Mouse (Mus musculus) midbrain, embryonic 14.5 days (tissue): ENCODE results near the gene 4930522L14Rik. TPM values are rescaled to one million over a fixed set of nuclear protein-coding genes. Genes with fewer than 3 reads are reported as not detected.
"Not testable (repeated sequence)": the region's sequence is repeated elsewhere in the genome, so short reads cannot be mapped to it uniquely, and the experiment has no call there.

Experiments
- ATAC-seq: fragments of 200-750 bp; cut with Nextera tagmentation; 2 replicates; pipeline ENCODE4 v1.8.0; 2017; ENCODE audit warnings: moderate number of reproducible peaks, moderate library complexity; ENCODE audit not compliant: low FRiP score, low TSS enrichment
- DNase-seq: peaks from one replicate; pipeline ENCODE4 v3.0.0-alpha.2; 2015
- H3K27ac ChIP-seq: fragments of 300-500 bp; sonication (generic); replicated peaks from 2 replicates; pipeline ENCODE4 v1.5.1; 2014; ENCODE audit warnings: mild to moderate bottlenecking, low read depth, low read length, moderate library complexity
- H3K27me3 ChIP-seq: fragments of 300-500 bp; sonication (generic); 2 replicates; pipeline ENCODE4 v1.6.1; 2014; ENCODE audit warnings: low read length, control low read depth, mixed read lengths; ENCODE audit not compliant: control insufficient read depth, insufficient read depth
- H3K36me3 ChIP-seq: fragments of 300-500 bp; sonication (generic); 2 replicates; pipeline ENCODE4 v1.6.1; 2014; ENCODE audit warnings: low read length, control low read depth; ENCODE audit not compliant: control insufficient read depth, insufficient read depth
- H3K4me1 ChIP-seq: fragments of 300-500 bp; sonication (generic); 2 replicates; pipeline ENCODE4 v1.6.1; 2014; ENCODE audit warnings: mild to moderate bottlenecking, antibody characterized with exemption, low read length, control low read depth; ENCODE audit not compliant: control insufficient read depth, insufficient read depth
- H3K4me2 ChIP-seq: fragments of 300-500 bp; sonication (generic); 2 replicates; pipeline ENCODE4 v1.6.1; 2014; ENCODE audit warnings: mild to moderate bottlenecking, low read length, moderate library complexity
- H3K4me3 ChIP-seq: fragments of 300-500 bp; sonication (generic); replicated peaks from 2 replicates; pipeline ENCODE4 v1.5.1; 2014; ENCODE audit warnings: low read depth, low read length
- H3K9ac ChIP-seq: fragments of 300-500 bp; sonication (generic); replicated peaks from 2 replicates; pipeline ENCODE4 v1.6.1; 2014; ENCODE audit warnings: mild to moderate bottlenecking, low read length, moderate library complexity
- H3K9me3 ChIP-seq: fragments of 300-500 bp; sonication (generic); 2 replicates; pipeline ENCODE4 v1.6.1; 2016; ENCODE audit warnings: low read length, control low read depth, mixed read lengths; ENCODE audit not compliant: control insufficient read depth
- WGBS: fragments of 180-500 bp; shearing (Covaris S2); extraction: QIAGEN DNeasy Blood & Tissue Kit; methylation state at CpG from one replicate; pipeline ENCODE4 v1.1.7; 2014; 5-methylcytosine and 5-hydroxymethylcytosine counted together
- polyA plus RNA-seq: library from polyadenylated mRNA; unstranded; fragments of >200 nt; fragmentation: Nextera tagmentation; extraction: Ambion mirVana; gene quantifications from 2 replicates; pipeline ENCODE4 v1.2.1, GENCODE M21; 2014

4930522L14Rik gene
- 3.8 and 4.5 TPM in 2 replicates for polyA plus RNA-seq

GRCm38 (mm10) chr5:109751391-109752071, at the start of gene 4930522L14Rik:
Gene 4930522L14Rik (minus strand): TSS chr5:109751886.
- WGBS = under 1% methylated on average over 25 of the region's 25 CpGs
- ATAC-seq (peak; percentile 91), DNase-seq (peak; percentile 39)
- H3K9ac ChIP-seq = peak within 1 kb of the TSS; percentile 51; the same call in 1 of the 2 replicates
- H3K4me3 ChIP-seq = peak within 1 kb of the TSS; percentile 49
- H3K4me2 ChIP-seq = peak within 1 kb of the TSS; percentile 63
- H3K4me1 ChIP-seq, H3K27me3 ChIP-seq, H3K27ac ChIP-seq, H3K36me3 ChIP-seq, H3K9me3 ChIP-seq: not testable (repeated sequence)

GRCm38 (mm10) chr5:109801466-109801865, 49.8 kb upstream of the 4930522L14Rik start:
- H3K27me3 ChIP-seq, H3K27ac ChIP-seq, H3K36me3 ChIP-seq, ATAC-seq, H3K4me2 ChIP-seq, H3K9me3 ChIP-seq, H3K4me1 ChIP-seq, H3K9ac ChIP-seq, H3K4me3 ChIP-seq, DNase-seq: not testable (repeated sequence)

- H3K27me3 ChIP-seq, H3K4me3 ChIP-seq, H3K9ac ChIP-seq, ATAC-seq, H3K4me2 ChIP-seq, H3K36me3 ChIP-seq, H3K9me3 ChIP-seq, DNase-seq, H3K27ac ChIP-seq, H3K4me1 ChIP-seq: not testable (repeated sequence)
- WGBS = 63% methylated on average over 2 of the region's 2 CpGs
Observed at GRCm38 (mm10) chr5:109799948-109800347, 48.3 kb upstream of the 4930522L14Rik start.

GRCm38 (mm10) chr5:109797017-109797416, 45.3 kb upstream of the 4930522L14Rik start:
- WGBS = 93% methylated on average over 3 of the region's 3 CpGs
- H3K4me1 ChIP-seq, H3K4me3 ChIP-seq, H3K9me3 ChIP-seq, H3K36me3 ChIP-seq, H3K4me2 ChIP-seq, DNase-seq, H3K27me3 ChIP-seq, H3K9ac ChIP-seq, ATAC-seq, H3K27ac ChIP-seq: not testable (repeated sequence)

GRCm38 (mm10) chr5:109795967-109796652, 44.4 kb upstream of the 4930522L14Rik start:
- WGBS = 3% methylated on average over 25 of the region's 25 CpGs
- not testable (repeated sequence) for H3K27ac ChIP-seq, H3K4me1 ChIP-seq, H3K27me3 ChIP-seq, H3K36me3 ChIP-seq, H3K9me3 ChIP-seq
- peak; percentile 53 for DNase-seq
- H3K4me3 ChIP-seq = peak overlapping the region; percentile 45
- peak overlapping the region; percentile 54 for H3K9ac ChIP-seq
- H3K4me2 ChIP-seq = peak overlapping the region; percentile 62
- ATAC-seq = peak; percentile 88

- DNase-seq (peak; percentile 8), ATAC-seq (0 out of 2 replicates have a peak, but pooled peaks have one; percentile 38)
- not testable (repeated sequence) for H3K9me3 ChIP-seq, H3K4me1 ChIP-seq, H3K9ac ChIP-seq, H3K36me3 ChIP-seq, H3K27me3 ChIP-seq, H3K27ac ChIP-seq
- Histone ChIP-seq H3K4me2 (peak overlapping the region; percentile 63), H3K4me3 (peak overlapping the region; percentile 49)
- WGBS = 69% methylated on average over 4 of the region's 4 CpGs
Observed at GRCm38 (mm10) chr5:109752073-109752780, 541 bp upstream of the 4930522L14Rik start.

GRCm38 (mm10) chr5:109745081-109745480, 6.6 kb downstream of the 4930522L14Rik start:
- not testable (repeated sequence) for DNase-seq, H3K4me1 ChIP-seq, H3K27ac ChIP-seq, H3K4me3 ChIP-seq, H3K9ac ChIP-seq, H3K27me3 ChIP-seq, H3K36me3 ChIP-seq, H3K4me2 ChIP-seq, ATAC-seq
- 98% methylated on average over 1 of the region's 1 CpGs for WGBS
- H3K9me3 ChIP-seq = peaks cover 20% of the 10 kb centered on the region

- WGBS = 85% methylated on average over 3 of the region's 3 CpGs
Observed at GRCm38 (mm10) chr5:109717341-109717740, 34.3 kb downstream of the 4930522L14Rik start.

More at GRCm38 (mm10) chr5:109717341-109717740, 34.3 kb downstream of the 4930522L14Rik start:
- H3K27ac ChIP-seq, H3K4me1 ChIP-seq, H3K4me3 ChIP-seq, H3K36me3 ChIP-seq, ATAC-seq, H3K9me3 ChIP-seq, H3K27me3 ChIP-seq, H3K9ac ChIP-seq, H3K4me2 ChIP-seq, DNase-seq: not testable (repeated sequence)
